Mouse (Mus musculus): ENCODE data around the gene Qser1.

DNA sequence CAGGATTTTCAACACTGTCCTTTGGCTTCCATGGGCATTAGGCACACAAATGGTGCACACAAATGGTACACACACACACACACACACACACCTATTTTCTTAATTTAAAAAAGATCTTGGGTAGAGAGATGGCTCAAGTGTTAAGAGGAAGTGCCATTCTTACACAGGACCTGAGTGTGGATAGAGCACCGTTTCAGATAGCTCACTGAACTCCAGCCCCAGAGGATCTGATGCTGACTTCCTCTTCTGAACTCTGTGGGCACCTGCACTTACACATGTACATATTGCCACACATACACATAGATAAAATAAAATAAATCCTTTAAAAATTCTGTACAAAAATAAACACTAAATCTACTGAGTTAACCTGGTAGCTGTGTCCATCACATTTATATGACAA, 11.1 kb downstream of the Qser1 start:
- TF ChIP-seq POLR2A (IDR thresholded peaks at IDR 0.05; ENCODE audit: low read depth, low read length) (no peak), CTCF (IDR thresholded peaks at IDR 0.05; ENCODE audit: extremely low read depth, insufficient read depth, insufficient read length, insufficient replicate concordance) (no peak)

Data from spleen, adult 2 months (tissue).